In the genomic region with DNA sequence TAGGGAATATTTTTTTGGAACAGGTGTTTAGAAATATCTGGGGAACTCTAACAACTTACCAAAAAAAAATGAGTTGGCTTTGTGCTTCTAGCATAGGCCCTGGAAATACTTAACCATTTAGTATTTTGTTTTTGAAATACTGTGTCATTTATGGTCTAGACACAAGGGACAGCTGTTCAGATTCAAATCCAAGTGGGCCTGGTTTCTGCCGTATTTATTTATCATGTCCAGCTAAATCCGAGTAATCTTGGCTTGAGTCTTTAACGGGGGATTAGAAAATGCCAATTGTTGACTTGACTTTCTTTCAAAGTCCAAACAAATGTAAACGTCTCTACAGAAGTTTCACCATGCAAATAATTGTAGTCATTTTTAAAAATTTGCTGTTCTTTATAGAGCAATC, we compare ENCODE assay signal across 16 mouse cellular contexts.
"Had no signal": no experiment of that assay in that cellular context is flagged by ENCODE, and none has a peak within 500 bp of the region (broad histone marks: within the 10 kb centered on the region; RNA-seq: fewer than 3 reads in every experiment).

No protein-coding gene starts in this region.

- DNase-seq: lung, adult 18-20 months; lung, postnatal 14 days; lung, postnatal 4 days; midbrain, embryonic 14.5 days; right cerebral cortex, postnatal 14 days; thymus, adult 2 months; thymus, postnatal 25 days; thymus, postnatal 4 days had no signal

- H3K36me3 ChIP-seq: liver, embryonic 12.5 days; midbrain, embryonic 10.5 days; midbrain, embryonic 12.5 days; neural tube, embryonic 12.5 days; stomach, embryonic 15.5 days had no signal

- H3K27ac ChIP-seq: liver, embryonic 12.5 days; liver, embryonic 14.5 days; midbrain, embryonic 10.5 days; midbrain, embryonic 12.5 days; neural tube, embryonic 12.5 days; stomach, embryonic 15.5 days; stomach, postnatal 0 days had no signal

- ATAC-seq: liver, embryonic 12.5 days; midbrain, embryonic 16.5 days had no signal

- H3K4me1 ChIP-seq: liver, embryonic 12.5 days; midbrain, embryonic 10.5 days; midbrain, embryonic 12.5 days; neural tube, embryonic 12.5 days; stomach, embryonic 15.5 days had no signal

- H3K9me3 ChIP-seq: liver, embryonic 12.5 days; midbrain, embryonic 10.5 days; midbrain, embryonic 12.5 days; neural tube, embryonic 12.5 days; stomach, embryonic 15.5 days had no signal

- H3K4me2 ChIP-seq: liver, embryonic 12.5 days; midbrain, embryonic 12.5 days; neural tube, embryonic 12.5 days; stomach, embryonic 15.5 days had no signal

- H3K27me3 ChIP-seq: liver, embryonic 12.5 days; midbrain, embryonic 12.5 days; neural tube, embryonic 12.5 days; stomach, embryonic 15.5 days had no signal

- H3K4me3 ChIP-seq: liver, embryonic 12.5 days; midbrain, embryonic 10.5 days; midbrain, embryonic 12.5 days; neural tube, embryonic 12.5 days; stomach, embryonic 15.5 days had no signal

- H3K9ac ChIP-seq: liver, embryonic 12.5 days; liver, embryonic 14.5 days; midbrain, embryonic 12.5 days; neural tube, embryonic 12.5 days; stomach, embryonic 15.5 days had no signal
